Mouse (Mus musculus): ENCODE measurements around the gene Erich3.

DNA sequence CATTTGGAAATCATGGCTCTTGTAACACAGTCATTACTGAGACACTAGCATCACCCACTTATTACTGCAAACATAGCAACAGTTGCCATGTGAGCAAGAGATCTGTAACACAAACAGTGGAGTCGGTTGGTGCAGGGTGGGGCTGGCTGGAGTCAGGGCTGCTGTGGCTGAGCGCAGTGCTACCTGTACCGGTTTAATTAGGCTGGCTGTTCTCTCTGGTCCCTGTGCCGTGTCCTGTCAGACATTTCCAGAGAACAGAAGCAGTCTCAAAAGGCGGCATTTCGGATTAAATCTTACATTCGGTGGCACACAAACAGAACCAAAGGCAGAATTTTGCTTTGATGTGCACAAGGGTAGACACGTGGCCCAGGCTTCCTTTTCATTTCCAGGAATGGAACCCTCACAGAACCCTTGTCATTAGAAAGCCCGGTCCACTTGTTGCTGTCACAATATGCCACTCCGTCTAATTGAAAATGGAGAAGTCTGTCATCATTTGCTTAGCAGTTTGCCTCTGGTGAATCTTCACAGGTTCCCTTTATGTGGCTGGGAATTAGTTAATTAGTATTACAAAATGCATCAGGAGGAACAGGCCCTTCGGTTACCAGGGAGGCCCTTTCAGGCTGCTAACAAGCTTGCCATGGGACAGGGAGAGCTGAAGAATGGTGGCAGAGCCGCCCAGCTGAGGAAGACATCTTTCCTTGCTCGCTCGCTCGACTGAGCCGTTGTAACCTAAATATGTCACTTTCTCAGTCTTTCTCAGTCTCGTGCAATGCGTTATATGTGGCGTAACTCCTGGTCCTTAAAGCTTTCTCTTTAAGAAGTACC is 153.4 kb downstream of the Erich3 start:
- TF ChIP-seq CTCF (IDR thresholded peaks at IDR 0.05; ENCODE audit: low read depth) (no peak), EP300 (IDR thresholded peaks at IDR 0.05; ENCODE audit: low read depth) (no peak)

Measured in liver, embryonic 14.5 days (tissue).